Mouse (Mus musculus): ENCODE measurements around the gene Gm10570.

Gm10570 gene

DNA sequence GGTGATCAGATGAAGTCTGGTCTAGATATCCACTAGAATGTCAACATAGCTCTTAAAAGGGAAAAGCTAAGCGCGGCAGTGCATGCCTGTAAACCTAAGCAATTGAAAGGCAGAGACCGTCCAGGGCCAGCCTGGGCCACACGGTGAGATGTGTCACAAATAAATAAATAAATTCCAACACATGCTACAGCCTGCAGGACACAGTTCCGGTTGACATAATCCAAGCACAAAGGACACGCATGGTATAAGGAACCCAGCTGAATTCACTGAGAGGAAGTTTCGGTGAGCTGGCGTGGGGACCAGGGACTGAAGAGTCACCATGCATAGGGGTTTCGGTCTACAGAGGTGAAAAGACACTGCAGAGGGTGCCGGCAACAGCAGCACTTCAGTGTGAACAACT lies 39.7 kb downstream of the Gm10570 start:
- DNase-seq: no peak

DNA sequence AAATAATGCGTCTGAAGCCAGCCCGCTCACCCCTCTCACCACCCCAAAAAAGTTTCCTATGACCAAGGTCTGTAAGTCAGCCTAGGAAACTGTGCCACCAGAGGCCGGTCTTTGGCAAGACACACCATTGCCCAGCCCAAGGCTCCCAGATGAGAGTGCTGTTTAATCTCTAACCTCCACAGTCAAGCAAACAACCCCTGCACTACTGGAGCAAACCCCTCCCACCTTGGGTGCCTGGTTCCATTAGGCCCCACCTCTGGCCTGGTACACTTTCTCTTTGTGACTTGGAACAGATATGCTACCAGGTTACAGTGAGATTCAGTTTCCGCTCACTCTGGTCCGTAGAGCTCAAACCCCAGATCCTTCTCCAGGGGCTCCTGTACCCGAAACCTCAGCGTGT lies 41.4 kb downstream of the Gm10570 start:
- peak; percentile 65 for DNase-seq

DNA sequence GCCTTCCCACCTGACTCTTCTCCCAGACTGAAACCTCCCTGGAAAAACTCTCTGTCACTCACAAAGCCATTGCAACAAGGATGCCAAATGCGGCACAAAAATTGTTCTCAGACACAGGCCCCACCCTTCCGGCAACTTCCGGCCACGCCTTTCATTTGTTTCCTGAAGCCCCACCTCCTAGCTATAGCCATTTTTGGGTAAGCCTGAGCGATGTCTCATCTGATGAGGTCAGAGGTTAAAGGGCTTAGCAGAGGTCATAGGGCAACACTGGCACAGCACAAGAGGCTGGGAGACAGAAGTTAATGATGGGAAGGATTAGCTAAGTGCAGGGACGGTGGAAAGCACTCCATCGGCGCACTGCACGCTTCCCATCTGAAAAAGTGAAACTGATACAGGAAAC lies 41.9 kb downstream of the Gm10570 start:
- DNase-seq: no peak

DNA sequence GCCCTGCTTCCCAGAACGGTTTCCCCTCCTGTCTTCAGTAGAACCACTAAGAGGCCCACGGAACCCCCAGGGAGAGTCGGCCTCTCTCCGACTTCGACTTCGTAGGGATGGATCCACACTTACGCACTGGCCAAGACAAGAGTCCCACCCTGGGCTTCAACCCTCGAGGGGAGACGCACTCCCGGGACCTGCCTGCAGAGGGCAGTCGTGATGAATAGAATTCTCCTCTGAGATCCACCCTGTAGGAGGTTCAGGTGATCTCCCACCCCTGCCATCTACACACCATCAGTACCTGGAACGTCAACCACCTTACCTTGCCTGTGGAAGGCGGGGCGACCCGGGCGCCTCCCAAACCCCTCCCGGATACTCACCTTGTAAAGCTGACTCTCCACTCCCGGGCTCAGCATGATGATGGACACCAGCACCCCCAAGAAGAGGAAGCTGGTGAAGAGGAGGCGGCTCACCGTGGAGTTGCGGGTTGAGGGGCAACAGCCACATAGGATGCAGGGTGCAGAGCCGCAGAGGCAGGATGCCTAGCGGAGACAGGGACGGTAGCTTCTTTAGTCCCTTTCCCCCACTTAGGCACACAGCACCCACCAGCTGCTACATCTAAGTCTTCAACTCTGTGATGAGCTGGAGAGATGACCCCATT lies 43.6 kb downstream of the Gm10570 start:
- DNase-seq: peak; percentile 76

DNA sequence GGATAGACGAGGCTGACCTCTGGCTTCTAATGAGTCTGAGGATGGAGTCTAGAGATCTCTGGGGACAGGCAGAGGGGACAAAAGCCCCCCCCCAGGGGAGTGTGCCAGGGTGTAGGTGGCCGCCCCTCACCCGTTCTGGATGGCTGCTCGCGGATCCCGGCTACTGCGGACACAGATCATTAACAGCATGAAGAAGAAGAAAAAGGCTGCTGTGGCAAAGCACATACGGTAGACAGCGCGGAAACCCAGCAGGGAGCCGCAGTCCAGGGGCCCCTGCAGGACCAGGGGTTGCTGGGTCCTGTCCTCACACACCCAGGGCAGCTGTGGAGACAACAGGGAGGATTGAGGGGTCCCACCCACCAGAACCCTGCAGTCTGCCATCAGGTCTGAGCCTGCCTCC lies 44.3 kb downstream of the Gm10570 start:
- DNase-seq: no peak

DNA sequence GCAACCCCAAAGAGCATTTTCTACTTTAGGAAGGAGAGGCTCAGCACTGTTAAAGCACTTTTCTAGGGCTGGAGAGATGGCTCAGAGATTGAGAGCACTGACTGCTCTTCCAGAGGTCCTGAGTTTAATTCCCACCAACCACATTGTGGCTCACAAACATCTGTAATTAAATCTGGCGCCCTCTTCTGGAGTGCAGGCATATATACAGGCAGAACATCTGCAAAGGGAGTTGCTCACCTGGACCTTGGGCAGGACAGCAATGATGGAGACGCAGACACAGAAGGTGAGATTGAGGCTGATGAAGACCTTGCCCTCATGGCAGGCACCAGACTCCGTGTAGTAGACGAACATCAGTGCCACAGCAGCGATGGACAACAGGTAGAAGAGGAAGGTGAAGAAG lies 48.1 kb downstream of the Gm10570 start:
- DNase-seq: no peak
